Mouse (Mus musculus): ENCODE results near the gene Cecr2.

GRCm38 (mm10) chr6:120675979-120676378 is 9.8 kb downstream of the Cecr2 start:
- TF ChIP-seq POLR2A (IDR thresholded peaks at IDR 0.05; ENCODE audit: borderline replicate concordance, insufficient read depth, low read length) (no peak), CTCF (IDR thresholded peaks at IDR 0.05; ENCODE audit: borderline replicate concordance, insufficient read depth, low read depth, low read length) (no peak)
